ENCODE assay signal across 8 mouse cellular contexts in genomic region chr1:171032691-171033090, GRCm38 (mm10). TPM values are rescaled to one million over a fixed set of nuclear protein-coding genes. Genes with fewer than 3 reads are reported as not detected.
DNase-seq lines count a peak whose midpoint lies in the region; ATAC-seq and TF ChIP-seq lines count a peak whose summit lies in the region.

No protein-coding gene starts in this region.

- peaks cover 20% of the 10 kb centered on the region for H3K27me3 ChIP-seq in hindbrain, embryonic 15.5 days
- H3K27me3 ChIP-seq in myocyte (ENCODE audit: control insufficient read depth, insufficient read depth, insufficient read length), result no peaks in the 10 kb centered on the region

- peak overlapping the region; percentile 40 for H3K9ac ChIP-seq in hindbrain, embryonic 15.5 days

- H3K4me3 ChIP-seq in hindbrain, embryonic 15.5 days, result peak overlapping the region; percentile 50
- peak overlapping the region; percentile 43 for H3K4me3 ChIP-seq in myocyte

- peak overlapping the region; percentile 68 for H3K4me2 ChIP-seq in hindbrain, embryonic 15.5 days
- H3K4me2 ChIP-seq in myocyte (ENCODE audit: low read depth), result peak overlapping the region; percentile 99

- no peaks in the 10 kb centered on the region for H3K9me3 ChIP-seq in hindbrain, embryonic 15.5 days

- peak; percentile 22 for DNase-seq in adrenal gland, postnatal 14 days
- DNase-seq in adrenal gland, postnatal 4 days (ENCODE audit: low spot score in 2 of 2), result no peak
- DNase-seq in right cerebral cortex, postnatal 4 days, result peak; percentile 11
- DNase-seq in right cerebral cortex, adult 18-20 months, result no peak
- DNase-seq in adrenal gland, postnatal 10 days, result no peak
- no peak for DNase-seq in adrenal gland, postnatal 36 days

- H3ac ChIP-seq in myocyte (ENCODE audit: control insufficient read depth, insufficient read length), result no peak overlapping the region

- H3K4me1 ChIP-seq in hindbrain, embryonic 15.5 days (replicated peaks), result peaks cover 29% of the 10 kb centered on the region

- no peak for TF ChIP-seq POLR2A in myocyte (IDR thresholded peaks at IDR 0.05; ENCODE audit: insufficient read length, low read depth)

- WGBS in hindbrain, embryonic 15.5 days, result 3% methylated on average over 10 of the region's 10 CpGs

- peak; percentile 29; the same call in 1 of the 2 replicates for ATAC-seq in hindbrain, embryonic 15.5 days (ENCODE audit: low FRiP score, low read depth)

- H3K27ac ChIP-seq in hindbrain, embryonic 15.5 days (replicated peaks), result no peak overlapping the region

- no peaks in the 10 kb centered on the region for H3K79me2 ChIP-seq in myocyte (ENCODE audit: control insufficient read depth, insufficient read depth)

- no peaks in the 10 kb centered on the region for H3K36me3 ChIP-seq in hindbrain, embryonic 15.5 days
- no peaks in the 10 kb centered on the region for H3K36me3 ChIP-seq in myocyte (ENCODE audit: control insufficient read depth, insufficient read depth)

TF ChIP-seq in myocyte, 11 proteins besides CTCF, POLR2A, EP300 and RAD21:
- TF ChIP-seq POLR2AphosphoS2 (IDR thresholded peaks at IDR 0.05; ENCODE audit: insufficient read length, low read depth) (no peak), E2F4 (IDR thresholded peaks at IDR 0.05; ENCODE audit: insufficient read depth) (no peak), TCF3 (IDR thresholded peaks at IDR 0.05; ENCODE audit: insufficient read length, low read depth) (no peak), MYOG (IDR thresholded peaks at IDR 0.05; ENCODE audit: control insufficient read depth in 1 of 3, insufficient read depth in 1 of 3, insufficient read length in 2 of 3, low read depth in 2 of 3) (no peak), TCF12 (IDR thresholded peaks at IDR 0.05; ENCODE audit: insufficient read depth, poor library complexity, severe bottlenecking) (no peak), REST (IDR thresholded peaks at IDR 0.05; ENCODE audit: insufficient read depth, insufficient read length) (no peak), MYOD1 (IDR thresholded peaks at IDR 0.05; ENCODE audit: control insufficient read depth in 1 of 3, insufficient read length in 2 of 3, low read depth in 2 of 3) (no peak), USF1 (IDR thresholded peaks at IDR 0.05; ENCODE audit: low read depth) (no peak), SRF (IDR thresholded peaks at IDR 0.05; ENCODE audit: control insufficient read depth, insufficient read length, low read depth) (no peak), CEBPB (IDR thresholded peaks at IDR 0.05; ENCODE audit: insufficient read depth, poor library complexity, severe bottlenecking) (no peak)

RNA-seq across cellular contexts. Expression of gene Fcgr4, which starts 14.0 kb away (rescaled TPM):
- 0.49 and 0.89 TPM in 2 replicates for total RNA-seq in adrenal gland, postnatal 14 days (2021)
- 1 to 10 TPM; 1.8 to 2.1 TPM for total RNA-seq in adrenal gland, postnatal 4 days (2021)
- 0.27 and 1.0 TPM in 2 replicates for polyA plus RNA-seq in hindbrain, embryonic 15.5 days (2015; fragmentation: Nextera tagmentation; extraction: Ambion mirVana)
- 2.1 TPM for polyA plus RNA-seq in myocyte (2012; fragmentation: generic; extraction: Trizol)
- 1 to 10 TPM in 1 of 2 experiments, under 1 TPM in 1; 0.85 to 1.2 TPM for total RNA-seq in adrenal gland, postnatal 10 days (2021)
- 1 to 10 TPM; 2.6 to 7.6 TPM for total RNA-seq in adrenal gland, postnatal 36 days (2021)

RNA-seq across cellular contexts. Expression of gene Fcgr3, which starts 32.0 kb away (rescaled TPM):
- total RNA-seq in adrenal gland, postnatal 14 days (2021), result 8.1 and 10.3 TPM in 2 replicates
- total RNA-seq in adrenal gland, postnatal 4 days (2021), result 10 to 100 TPM; 13.8 to 15.7 TPM
- 9.6 and 12.3 TPM in 2 replicates for polyA plus RNA-seq in hindbrain, embryonic 15.5 days (2015; fragmentation: Nextera tagmentation; extraction: Ambion mirVana)
- 0.05 TPM for polyA plus RNA-seq in myocyte (2012; fragmentation: generic; extraction: Trizol)
- 10 to 100 TPM in 1 of 2 experiments, 1 to 10 TPM in 1; 9.8 to 10.4 TPM for total RNA-seq in adrenal gland, postnatal 10 days (2021)
- 10 to 100 TPM; 10.9 to 19.5 TPM for total RNA-seq in adrenal gland, postnatal 36 days (2021)

RNA-seq across cellular contexts. Expression of gene Fcgr2b, which starts 56.3 kb away (rescaled TPM):
- total RNA-seq in adrenal gland, postnatal 14 days (2021), result 7.9 and 9.2 TPM in 2 replicates
- total RNA-seq in adrenal gland, postnatal 4 days (2021), result 10 to 100 TPM in 1 of 2 experiments, 1 to 10 TPM in 1; 7.0 to 11.3 TPM
- polyA plus RNA-seq in hindbrain, embryonic 15.5 days (2015; fragmentation: Nextera tagmentation; extraction: Ambion mirVana), result 1.7 and 2.6 TPM in 2 replicates
- polyA plus RNA-seq in myocyte (2012; fragmentation: generic; extraction: Trizol), result 0.11 TPM
- 10 to 100 TPM; 12.4 to 22.3 TPM for total RNA-seq in adrenal gland, postnatal 10 days (2021)
- 1 to 10 TPM; 3.3 to 8.5 TPM for total RNA-seq in adrenal gland, postnatal 36 days (2021)

Comparison
In these comparisons a context has a peak if more than half of its experiments do, and no peak if none do; other contexts are left out.
1. DNase-seq: peak in adrenal gland, postnatal 14 days (single experiment) and right cerebral cortex, postnatal 4 days (single experiment); none in adrenal gland, postnatal 4 days (0 of 2), right cerebral cortex, adult 18-20 months (single experiment), adrenal gland, postnatal 10 days (single experiment) and adrenal gland, postnatal 36 days (0 of 2).